Mouse (Mus musculus) liver, adult 2 months (tissue): ENCODE results near the gene Drc7. TPM values are rescaled to one million over a fixed set of nuclear protein-coding genes. Genes with fewer than 3 reads are reported as not detected.

ENCODE experiments used
- DNase-seq: peaks from one replicate; pipeline ENCODE4 v3.0.0-alpha.2; 2011; ENCODE audit warnings: low read depth, low spot score; ENCODE audit errors: extremely low read depth
- H3K27ac ChIP-seq: fragments of 200-500 bp; replicated peaks from 2 replicates; pipeline ENCODE4 v1.5.1; 2012; ENCODE audit warnings: low read depth, mild to moderate bottlenecking, control low read depth, inconsistent platforms, low read length; ENCODE audit not compliant: insufficient read depth
- H3K27me3 ChIP-seq: fragments of 200-500 bp; 2 replicates; pipeline ENCODE4 v1.6.1; 2012; ENCODE audit warnings: mild to moderate bottlenecking, moderate library complexity, low read length, inconsistent platforms; ENCODE audit not compliant: control insufficient read depth, insufficient read depth
- H3K36me3 ChIP-seq: fragments of 200-500 bp; 2 replicates; pipeline ENCODE4 v1.6.1; 2012; ENCODE audit warnings: low read length, inconsistent platforms; ENCODE audit not compliant: control insufficient read depth, insufficient read depth
- H3K4me1 ChIP-seq: fragments of 200-500 bp; 2 replicates; pipeline ENCODE4 v1.6.1; 2011; ENCODE audit warnings: low read length; ENCODE audit not compliant: control insufficient read depth, insufficient read depth
- H3K4me3 ChIP-seq: fragments of 200-500 bp; 2 replicates; pipeline ENCODE4 v1.5.1; 2011; ENCODE audit warnings: low read depth, mild to moderate bottlenecking, control low read depth, low read length, moderate library complexity; ENCODE audit not compliant: insufficient read depth
- H3K79me2 ChIP-seq: fragments of 200-500 bp; 2 replicates; pipeline ENCODE4 v1.6.1; 2012; ENCODE audit warnings: inconsistent platforms, mild to moderate bottlenecking, low read length, moderate library complexity; ENCODE audit not compliant: control insufficient read depth, insufficient read depth
- H3K9ac ChIP-seq: fragments of 200-500 bp; 2 replicates; pipeline ENCODE4 v1.6.1; 2012; ENCODE audit warnings: low read depth, mild to moderate bottlenecking, control low read depth, inconsistent platforms, low read length
- CTCF ChIP-seq: fragments of 200-500 bp; IDR thresholded peaks from 2 replicates; pipeline ENCODE4 v1.5.1; 2011; ENCODE audit warnings: low read depth, low read length, control low read depth
- POLR2A ChIP-seq: fragments of 200-500 bp; IDR thresholded peaks from 2 replicates; pipeline ENCODE4 v1.6.1; 2011; ENCODE audit warnings: low read length, control low read depth; ENCODE audit not compliant: insufficient read depth; ENCODE audit errors: extremely low read depth
- WGBS: fragments of 180-500 bp; shearing (Covaris S2); methylation state at CpG from one replicate; pipeline ENCODE4 v1.1.7; 2018; 5-methylcytosine and 5-hydroxymethylcytosine counted together
- polyA plus RNA-seq: library from polyadenylated mRNA; depleted of rRNA; stranded (reverse); fragments of >200 nt; gene quantifications from 2 replicates; pipeline ENCODE4 v1.2.3, GENCODE M21; 2012
- total RNA-seq: library from RNA; depleted of rRNA; stranded (reverse); fragments of >200 nt; gene quantifications from 2 replicates; pipeline ENCODE4 v1.2.3, GENCODE M21; 2014

Gene Drc7
- total and polyA plus RNA-seq, 2 experiments: not detected

DNA sequence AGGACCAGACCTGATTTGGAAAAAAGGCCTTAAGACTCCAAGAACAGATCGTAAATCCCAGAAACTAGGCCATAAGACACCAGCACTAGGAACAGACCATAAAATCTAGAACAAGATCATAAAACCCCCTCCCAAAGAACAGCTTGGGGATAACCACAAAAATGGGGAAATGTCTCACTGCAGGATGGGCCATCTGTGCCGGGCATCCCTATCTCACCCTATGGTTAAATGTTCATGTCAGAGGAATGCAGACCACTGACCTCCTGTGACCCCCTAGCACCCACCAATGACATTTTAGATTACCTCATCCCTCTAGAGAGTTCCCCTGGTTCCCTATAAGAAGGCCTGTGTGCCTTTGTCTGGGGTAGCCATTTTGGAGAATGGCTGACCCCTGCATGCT is 5.3 kb upstream of the Drc7 start:
- no peak overlapping the region for H3K27ac ChIP-seq
- TF ChIP-seq CTCF: no peak
- TF ChIP-seq POLR2A: no peak
- no peaks in the 10 kb centered on the region for H3K27me3 ChIP-seq
- DNase-seq: no peak
- no peaks in the 10 kb centered on the region for H3K4me1 ChIP-seq
- H3K4me3 ChIP-seq: no peak overlapping the region
- H3K36me3 ChIP-seq: no peaks in the 10 kb centered on the region
- no peaks in the 10 kb centered on the region for H3K79me2 ChIP-seq
- WGBS: 86% methylated on average over 2 of the region's 2 CpGs
- no peak overlapping the region for H3K9ac ChIP-seq

DNA sequence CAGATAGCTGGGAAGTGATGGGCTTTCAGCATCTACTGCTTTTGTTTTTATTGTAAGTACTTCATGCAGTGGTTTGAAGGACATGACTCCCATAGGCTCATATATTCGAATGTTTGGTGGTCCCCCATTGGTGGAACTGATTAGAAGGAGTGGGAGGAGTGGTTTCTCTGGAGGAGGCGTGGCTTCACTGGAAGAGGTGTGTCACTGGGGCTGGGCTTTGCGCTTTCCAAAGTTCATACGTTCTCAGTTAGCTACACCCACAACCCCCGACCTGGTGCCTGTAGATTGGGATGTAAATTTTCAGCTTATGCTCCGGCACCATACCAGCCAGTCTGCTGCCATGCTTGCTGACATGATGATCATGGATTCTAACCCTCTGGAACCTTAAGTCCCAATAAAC is 465 bp upstream of the Drc7 start:
- H3K4me3 ChIP-seq: no peak overlapping the region
- no peaks in the 10 kb centered on the region for H3K27me3 ChIP-seq
- H3K36me3 ChIP-seq: no peaks in the 10 kb centered on the region
- TF ChIP-seq CTCF (no peak), POLR2A (no peak)
- 72% methylated on average over 6 of the region's 6 CpGs for WGBS
- no peak overlapping the region for H3K27ac ChIP-seq
- no peak overlapping the region for H3K9ac ChIP-seq
- H3K79me2 ChIP-seq: no peaks in the 10 kb centered on the region
- no peaks in the 10 kb centered on the region for H3K4me1 ChIP-seq
- no peak for DNase-seq

- H3K79me2 ChIP-seq: no peaks in the 10 kb centered on the region
- WGBS: 90% methylated on average over 5 of the region's 5 CpGs
- no peaks in the 10 kb centered on the region for H3K36me3 ChIP-seq
- DNase-seq: no peak
- H3K4me3 ChIP-seq: no peak overlapping the region
- TF ChIP-seq CTCF (no peak), POLR2A (no peak)
- H3K9ac ChIP-seq: no peak overlapping the region
- no peak overlapping the region for H3K27ac ChIP-seq
- no peaks in the 10 kb centered on the region for H3K4me1 ChIP-seq
- no peaks in the 10 kb centered on the region for H3K27me3 ChIP-seq
Measured at GRCm38 (mm10) chr8:95056414-95056813, 1.5 kb downstream of the Drc7 start.

DNA sequence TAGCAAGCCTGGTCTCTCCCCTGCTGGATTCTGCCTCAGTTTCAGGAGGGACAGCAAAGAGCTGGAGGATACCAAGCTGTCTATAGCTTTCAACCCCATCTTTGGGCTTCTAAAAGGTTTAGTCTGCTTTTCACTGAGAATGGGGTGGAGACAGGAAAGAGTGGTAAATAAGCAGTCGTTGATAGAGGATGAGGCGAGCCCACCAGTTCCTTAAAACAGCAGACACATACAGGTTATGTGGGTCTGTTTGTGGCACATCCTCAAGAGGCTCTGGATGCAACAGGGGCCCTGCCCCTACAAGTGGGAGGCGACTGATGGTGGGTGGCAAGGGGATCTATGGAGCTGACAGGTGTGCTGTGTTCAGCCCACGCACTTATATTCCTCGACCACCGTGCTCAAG is 3.8 kb downstream of the Drc7 start:
- no peak for DNase-seq
- Histone ChIP-seq H3K79me2 (no peaks in the 10 kb centered on the region), H3K27ac (no peak overlapping the region), H3K36me3 (no peaks in the 10 kb centered on the region), H3K4me1 (no peaks in the 10 kb centered on the region), H3K4me3 (no peak overlapping the region), H3K9ac (no peak overlapping the region), H3K27me3 (no peaks in the 10 kb centered on the region)
- TF ChIP-seq POLR2A: no peak
- TF ChIP-seq CTCF: no peak
- WGBS: 87% methylated on average over 6 of the region's 6 CpGs

GRCm38 (mm10) chr8:95059812-95060533 is 5.1 kb downstream of the Drc7 start:
- Histone ChIP-seq H3K4me3 (no peak overlapping the region), H3K27ac (no peak overlapping the region), H3K27me3 (no peaks in the 10 kb centered on the region), H3K36me3 (no peaks in the 10 kb centered on the region), H3K79me2 (no peaks in the 10 kb centered on the region), H3K4me1 (no peaks in the 10 kb centered on the region), H3K9ac (no peak overlapping the region)
- 58% methylated on average over 6 of the region's 6 CpGs for WGBS
- DNase-seq: no peak
- TF ChIP-seq POLR2A: no peak
- TF ChIP-seq CTCF: no peak

GRCm38 (mm10) chr8:95064531-95064930 is 9.6 kb downstream of the Drc7 start:
- Histone ChIP-seq H3K79me2 (no peaks in the 10 kb centered on the region), H3K36me3 (no peaks in the 10 kb centered on the region), H3K9ac (no peak overlapping the region), H3K4me1 (no peaks in the 10 kb centered on the region), H3K27me3 (no peaks in the 10 kb centered on the region), H3K4me3 (no peak overlapping the region), H3K27ac (no peak overlapping the region)
- TF ChIP-seq POLR2A: no peak
- no peak for TF ChIP-seq CTCF
- no peak for DNase-seq
- 93% methylated on average over 2 of the region's 2 CpGs for WGBS
